Mouse (Mus musculus): ENCODE data around the gene Gm9045.
"Not testable (repeated sequence)": the region's sequence is repeated elsewhere in the genome, so short reads cannot be mapped to it uniquely, and the experiment has no call there.

Gene Gm9045

GRCm38 (mm10) chr10:118337731-118338130, at the start of gene Gm9045:
TSS of gene Gm9045 (minus strand) at chr10:118337831.
- not testable (repeated sequence) for DNase-seq (ENCODE audit: low spot score)

DNA sequence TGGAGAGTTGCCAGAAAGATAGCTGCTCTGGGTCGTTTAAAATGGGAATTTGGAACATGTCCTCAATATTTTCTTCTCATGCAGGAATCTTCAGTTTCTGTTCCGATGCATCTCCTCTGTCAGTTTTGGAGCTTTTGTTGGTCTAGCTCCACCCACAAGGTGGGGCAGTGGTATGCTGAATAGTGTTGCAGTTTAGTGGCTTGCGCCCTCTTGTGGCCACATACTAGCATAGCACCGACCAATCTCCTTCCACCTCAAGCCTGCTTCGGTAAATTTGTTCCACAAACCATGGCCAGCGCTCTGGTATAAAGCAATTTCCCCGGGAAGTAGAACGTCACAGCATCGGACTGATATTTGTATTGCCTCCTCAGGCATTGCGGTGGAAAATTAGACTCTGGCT, 32.8 kb upstream of the Gm9045 start:
- peak; percentile 69 for DNase-seq (ENCODE audit: low spot score)

DNA sequence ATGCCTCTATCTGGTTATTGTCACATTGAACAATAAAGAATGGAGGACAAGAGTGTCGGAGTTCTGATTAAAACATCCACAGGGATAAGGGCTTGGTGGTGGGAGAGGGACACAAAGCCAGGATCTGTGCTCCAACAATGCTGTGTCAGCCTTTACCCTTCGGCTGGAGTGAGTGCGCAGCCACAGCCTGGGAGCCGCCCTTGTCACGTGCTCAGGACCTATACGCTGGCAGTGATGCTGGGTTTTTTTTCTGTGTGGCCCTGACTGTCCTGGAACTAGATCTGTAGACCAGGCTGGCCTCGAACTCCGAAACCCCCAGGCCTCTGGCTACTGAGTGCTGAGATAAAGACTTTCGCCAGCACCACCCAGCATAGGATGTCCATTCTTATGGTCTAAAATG, 31.9 kb upstream of the Gm9045 start:
- no peak for DNase-seq (ENCODE audit: low spot score)

DNA sequence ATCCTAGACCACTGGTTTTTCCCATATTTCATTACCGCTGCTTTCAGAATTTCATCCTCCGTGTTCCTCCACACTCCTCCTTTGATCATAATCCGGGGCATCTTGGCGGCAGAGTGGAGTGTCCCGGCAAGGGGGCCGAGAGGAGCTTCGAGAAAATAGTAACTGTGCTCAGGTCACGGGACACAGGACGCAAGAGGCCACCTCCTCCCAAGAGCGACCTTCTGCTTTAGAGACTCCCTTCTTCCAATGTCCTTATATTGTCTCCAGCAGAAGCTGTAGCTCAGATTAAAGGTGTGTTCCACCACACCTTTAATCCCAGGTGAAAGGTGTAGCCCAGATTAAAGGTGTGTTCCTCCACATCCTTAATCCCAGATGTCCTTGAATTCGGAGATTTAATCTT, 16.4 kb upstream of the Gm9045 start, which contains the start of gene Gm9049:
TSS of gene Gm9049 (minus strand) at position 101 of the 400 bp plus-strand sequence.
- DNase-seq (ENCODE audit: low spot score) = not testable (repeated sequence)

GRCm38 (mm10) chr10:118348579-118348978, 10.9 kb upstream of the Gm9045 start, which contains the start of gene Gm9048:
TSS of gene Gm9048 (minus strand) at chr10:118348679.
- DNase-seq (ENCODE audit: low spot score) = not testable (repeated sequence)

GRCm38 (mm10) chr10:118343155-118343554, 5.5 kb upstream of the Gm9045 start, which contains the start of gene Gm9046:
TSS of gene Gm9046 (minus strand) at chr10:118343255.
- DNase-seq (ENCODE audit: low spot score) = not testable (repeated sequence)

DNA sequence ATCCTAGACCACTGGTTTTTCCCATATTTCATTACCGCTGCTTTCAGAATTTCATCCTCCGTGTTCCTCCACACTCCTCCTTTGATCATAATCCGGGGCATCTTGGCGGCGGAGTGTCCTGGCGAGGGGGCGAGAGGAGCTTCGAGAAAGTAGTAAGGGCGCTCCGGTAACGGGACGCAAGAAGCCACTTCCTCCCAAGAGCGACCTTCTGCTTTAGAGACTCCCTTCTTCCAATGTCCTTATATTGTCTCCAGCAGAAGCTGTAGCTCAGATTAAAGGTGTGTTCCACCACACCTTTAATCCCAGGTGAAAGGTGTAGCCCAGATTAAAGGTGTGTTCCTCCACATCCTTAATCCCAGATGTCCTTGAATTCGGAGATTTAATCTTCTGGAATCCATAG, 5.3 kb downstream of the Gm9045 start, which contains the start of gene Gm9044:
TSS of gene Gm9044 (minus strand) at position 101 of the 400 bp plus-strand sequence.
- DNase-seq (ENCODE audit: low spot score) = not testable (repeated sequence)

- not testable (repeated sequence) for DNase-seq (ENCODE audit: low spot score)
These were observed 10.8 kb downstream of the Gm9045 start, which contains the start of gene Gm9040 for GRCm38 (mm10) chr10:118326869-118327268. TSS of gene Gm9040 (minus strand) at chr10:118326969.

GRCm38 (mm10) chr10:118319024-118319423, 18.6 kb downstream of the Gm9045 start:
- no peak for DNase-seq (ENCODE audit: low spot score)

- DNase-seq (ENCODE audit: low spot score) = not testable (repeated sequence)
These were observed 35.5 kb downstream of the Gm9045 start for GRCm38 (mm10) chr10:118302133-118302532.

GRCm38 (mm10) chr10:118294938-118295337, 42.7 kb downstream of the Gm9045 start, which contains the start of gene Iltifb:
TSS of gene Iltifb (minus strand) at chr10:118295038.
- DNase-seq (ENCODE audit: low spot score) = no peak
